Mouse (Mus musculus) neural tube, embryonic 11.5 days (tissue): Measurements from ENCODE around the gene Lrrc8b. TPM values are rescaled to one million over a fixed set of nuclear protein-coding genes. Genes with fewer than 3 reads are reported as not detected.
A peak's percentile ranks its signal among the peaks of the same experiment; 100 is the strongest.

Source experiments
- ATAC-seq: fragments of 200-750 bp; cut with Nextera tagmentation; 2 replicates; pipeline ENCODE4 v1.8.0; 2017; ENCODE audit warnings: moderate number of reproducible peaks, mild to moderate bottlenecking, moderate TSS enrichment, moderate library complexity; ENCODE audit not compliant: insufficient read depth, low FRiP score, low TSS enrichment
- DNase-seq: peaks from one replicate; pipeline ENCODE4 v3.0.0-alpha.2; 2015; ENCODE audit warnings: low spot score
- H3K27ac ChIP-seq: fragments of 300-500 bp; sonication (generic); 2 replicates; pipeline ENCODE4 v1.5.1; 2014; ENCODE audit warnings: low read depth, mild to moderate bottlenecking, low read length
- H3K27me3 ChIP-seq: fragments of 300-500 bp; sonication (generic); 2 replicates; pipeline ENCODE4 v1.6.1; 2014; ENCODE audit warnings: mild to moderate bottlenecking, low read length, mixed read lengths; ENCODE audit not compliant: control insufficient read depth, insufficient read depth
- H3K36me3 ChIP-seq: fragments of 300-500 bp; sonication (generic); 2 replicates; pipeline ENCODE4 v1.6.1; 2014; ENCODE audit warnings: mild to moderate bottlenecking, low read length, moderate library complexity, mixed read lengths; ENCODE audit not compliant: control insufficient read depth, insufficient read depth
- H3K4me1 ChIP-seq: fragments of 300-500 bp; sonication (generic); 2 replicates; pipeline ENCODE4 v1.6.1; 2014; ENCODE audit warnings: low read length, mixed read lengths; ENCODE audit not compliant: control insufficient read depth, insufficient read depth
- H3K4me2 ChIP-seq: fragments of 300-500 bp; sonication (generic); 2 replicates; pipeline ENCODE4 v1.6.1; 2014; ENCODE audit warnings: low read depth, mild to moderate bottlenecking, moderate library complexity
- H3K4me3 ChIP-seq: fragments of 300-500 bp; sonication (generic); 2 replicates; pipeline ENCODE4 v1.5.1; 2014; ENCODE audit warnings: low read depth, low read length
- H3K9ac ChIP-seq: fragments of 300-500 bp; sonication (generic); 2 replicates; pipeline ENCODE4 v1.6.1; 2014; ENCODE audit warnings: mild to moderate bottlenecking, low read length
- H3K9me3 ChIP-seq: fragments of 300-500 bp; sonication (generic); 2 replicates; pipeline ENCODE4 v1.6.1; 2016; ENCODE audit warnings: low read length; ENCODE audit not compliant: control insufficient read depth
- WGBS: fragments of 180-500 bp; shearing (Covaris S2); extraction: QIAGEN DNeasy Blood & Tissue Kit; methylation state at CpG from one replicate; pipeline ENCODE4 v1.1.7; 2014; 5-methylcytosine and 5-hydroxymethylcytosine counted together
- polyA plus RNA-seq: library from polyadenylated mRNA; unstranded; fragments of >200 nt; fragmentation: Nextera tagmentation; extraction: Ambion mirVana; gene quantifications from 2 replicates; pipeline ENCODE4 v1.2.1, GENCODE M21; 2014

Lrrc8b gene
- polyA plus RNA-seq, 1 experiment from 2014 or later, result 14.8 TPM

- Histone ChIP-seq H3K4me1 (no peaks in the 10 kb centered on the region), H3K9ac (no peak overlapping the region), H3K4me2 (no peak overlapping the region), H3K4me3 (no peak overlapping the region), H3K9me3 (no peaks in the 10 kb centered on the region), H3K27ac (no peak overlapping the region), H3K36me3 (no peaks in the 10 kb centered on the region), H3K27me3 (no peaks in the 10 kb centered on the region)
- 70% methylated on average over 3 of the region's 3 CpGs for WGBS
- DNase-seq (no peak), ATAC-seq (no peak)
Observed at GRCm38 (mm10) chr5:105516290-105516689, 100.7 kb downstream of the Lrrc8b start.

GRCm38 (mm10) chr5:105517992-105518625 is 102.5 kb downstream of the Lrrc8b start:
- WGBS, result 13% methylated on average over 7 of the region's 7 CpGs
- ATAC-seq (no peak; the same call in 1 of the 2 replicates), DNase-seq (no peak)
- H3K27ac ChIP-seq, result no peak overlapping the region
- 0 out of 2 replicates have a peak overlapping the region, but pooled peaks have one; percentile 85 for H3K9ac ChIP-seq
- no peaks in the 10 kb centered on the region for H3K9me3 ChIP-seq
- H3K4me1 ChIP-seq, result no peaks in the 10 kb centered on the region
- peak overlapping the region; percentile 77 for H3K4me3 ChIP-seq
- peak overlapping the region; percentile 90 for H3K4me2 ChIP-seq
- no peaks in the 10 kb centered on the region for H3K27me3 ChIP-seq
- H3K36me3 ChIP-seq, result no peaks in the 10 kb centered on the region

DNA sequence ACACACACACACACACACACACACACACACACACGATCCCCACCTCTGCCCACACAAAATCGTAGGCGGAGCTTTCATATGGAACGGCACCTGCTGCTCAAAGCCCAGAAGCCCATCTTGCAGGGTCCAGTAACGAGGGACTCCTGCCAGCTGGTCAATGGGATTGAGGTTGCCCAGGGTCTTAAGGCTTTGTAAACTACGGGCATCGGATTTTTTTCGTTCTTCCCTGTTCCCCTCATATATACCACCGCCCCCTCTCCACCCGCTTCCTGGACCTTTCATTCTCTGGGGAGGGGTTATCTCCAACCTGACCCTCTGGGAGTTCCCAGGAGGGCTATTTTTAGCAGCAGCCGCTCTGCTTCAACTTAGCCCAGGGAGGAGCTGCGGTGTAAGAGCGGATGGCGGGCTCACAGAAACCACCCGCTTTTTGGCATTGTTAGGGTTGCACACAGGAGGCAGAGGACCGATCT is 103.1 kb downstream of the Lrrc8b start:
- peak overlapping the region; percentile 44; the same call in 1 of the 2 replicates for H3K27ac ChIP-seq
- ATAC-seq (peak; percentile 49), DNase-seq (peak; percentile 34)

GRCm38 (mm10) chr5:105519096-105519975 is 103.8 kb downstream of the Lrrc8b start, which contains the start of gene Lrrc8c:
Lrrc8c (plus strand) TSS chr5:105519388.
- H3K4me1 ChIP-seq, result no peaks in the 10 kb centered on the region
- under 1% methylated on average over 92 of the region's 93 CpGs for WGBS
- DNase-seq (peak; percentile 88), ATAC-seq (peak; percentile 91)
- peak within 1 kb of the TSS; percentile 77 for H3K4me3 ChIP-seq
- H3K9me3 ChIP-seq, result no peaks in the 10 kb centered on the region
- no peaks in the 10 kb centered on the region for H3K36me3 ChIP-seq
- peak within 1 kb of the TSS; percentile 67 for H3K27ac ChIP-seq
- H3K9ac ChIP-seq, result peak within 1 kb of the TSS; percentile 85
- H3K27me3 ChIP-seq, result no peaks in the 10 kb centered on the region
- H3K4me2 ChIP-seq, result peak within 1 kb of the TSS; percentile 90

More for the DNA sequence above, 103.1 kb downstream of the Lrrc8b start:
- Histone ChIP-seq H3K4me1 (no peaks in the 10 kb centered on the region), H3K9ac (peak overlapping the region; percentile 85), H3K27me3 (no peaks in the 10 kb centered on the region), H3K36me3 (no peaks in the 10 kb centered on the region), H3K9me3 (no peaks in the 10 kb centered on the region), H3K4me3 (peak overlapping the region; percentile 77), H3K4me2 (peak overlapping the region; percentile 90)
- under 1% methylated on average over 16 of the region's 16 CpGs for WGBS

DNA sequence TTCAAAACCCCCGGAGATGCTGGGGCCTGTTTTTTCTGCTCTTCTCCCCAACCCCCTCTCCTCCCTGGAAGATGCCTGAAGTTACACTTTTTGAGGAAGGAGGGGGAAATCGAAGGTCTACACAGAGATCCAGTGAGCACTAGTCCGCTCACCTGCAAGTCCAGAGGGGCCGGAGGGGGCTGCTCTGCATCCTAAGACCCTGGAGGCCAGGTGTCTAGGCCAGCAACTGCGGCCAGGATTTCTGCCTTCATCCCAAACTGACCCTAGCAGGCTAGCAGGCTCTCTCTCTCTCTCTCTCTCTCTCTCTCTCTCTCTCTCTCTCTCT is 104.4 kb downstream of the Lrrc8b start:
- DNase-seq, result no peak
- Histone ChIP-seq H3K27me3 (no peaks in the 10 kb centered on the region), H3K9me3 (no peaks in the 10 kb centered on the region), H3K4me3 (peak overlapping the region; percentile 77), H3K36me3 (no peaks in the 10 kb centered on the region), H3K27ac (no peak overlapping the region), H3K9ac (peak overlapping the region; percentile 85), H3K4me1 (no peaks in the 10 kb centered on the region), H3K4me2 (peak overlapping the region; percentile 90)
- no peak for ATAC-seq
- 8% methylated on average over 5 of the region's 5 CpGs for WGBS

DNA sequence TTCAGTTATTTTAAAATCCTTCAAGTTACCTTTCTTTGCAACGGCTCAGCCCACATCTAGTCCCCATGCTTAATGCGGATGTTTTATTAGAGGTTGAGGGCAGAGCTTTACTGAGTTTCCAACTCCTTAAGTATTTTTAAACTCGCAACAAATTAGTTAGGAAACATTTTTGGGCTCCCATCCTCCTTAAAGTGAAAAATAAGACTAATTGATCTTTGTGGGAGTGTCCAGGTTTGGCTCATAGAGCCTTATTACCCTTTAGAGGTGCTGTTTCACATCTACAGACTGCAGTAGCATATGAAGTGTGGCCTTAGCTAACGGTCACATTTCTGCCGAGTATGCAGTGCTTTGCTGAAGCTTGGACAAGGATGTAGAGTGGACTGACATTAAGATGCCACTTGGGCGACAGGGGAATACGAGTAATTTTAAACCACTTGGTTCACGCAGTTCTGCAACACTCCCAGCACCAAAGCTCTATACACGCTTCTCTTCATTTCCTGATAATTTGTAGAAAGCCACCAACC is 104.9 kb downstream of the Lrrc8b start:
- DNase-seq, result no peak
- WGBS, result 71% methylated on average over 9 of the region's 9 CpGs
- H3K36me3 ChIP-seq, result no peaks in the 10 kb centered on the region
- H3K27me3 ChIP-seq, result no peaks in the 10 kb centered on the region
- no peak overlapping the region for H3K9ac ChIP-seq
- no peak for ATAC-seq
- H3K4me2 ChIP-seq, result peak overlapping the region; percentile 90
- no peaks in the 10 kb centered on the region for H3K9me3 ChIP-seq
- H3K4me3 ChIP-seq, result peak overlapping the region; percentile 77
- H3K27ac ChIP-seq, result no peak overlapping the region
- H3K4me1 ChIP-seq, result no peaks in the 10 kb centered on the region

DNA sequence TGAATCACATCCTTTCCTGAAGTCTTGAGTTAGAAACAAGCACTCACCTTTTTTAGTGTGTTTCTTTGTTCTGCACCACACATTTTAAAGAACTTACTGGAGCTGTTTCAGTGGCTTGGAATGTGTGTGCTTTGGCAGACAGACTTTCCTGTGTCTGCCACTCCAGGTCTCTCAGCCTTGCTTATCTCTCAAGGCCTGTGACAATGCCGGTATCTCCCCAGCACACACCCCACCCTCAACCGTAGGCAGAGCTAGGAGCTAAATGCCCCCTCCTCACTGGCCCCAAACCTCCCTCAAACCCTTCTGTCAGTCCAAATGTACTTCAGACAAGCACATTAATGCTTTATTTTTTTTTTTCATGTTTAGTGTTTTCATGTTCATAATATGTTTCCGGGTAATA is 107.9 kb downstream of the Lrrc8b start:
- H3K27me3 ChIP-seq, result no peaks in the 10 kb centered on the region
- no peak overlapping the region for H3K27ac ChIP-seq
- H3K9me3 ChIP-seq, result no peaks in the 10 kb centered on the region
- ATAC-seq (no peak), DNase-seq (no peak)
- H3K4me2 ChIP-seq, result no peak overlapping the region
- H3K36me3 ChIP-seq, result no peaks in the 10 kb centered on the region
- WGBS, result 91% methylated on average over 3 of the region's 3 CpGs
- no peaks in the 10 kb centered on the region for H3K4me1 ChIP-seq
- H3K4me3 ChIP-seq, result no peak overlapping the region
- H3K9ac ChIP-seq, result no peak overlapping the region

DNA sequence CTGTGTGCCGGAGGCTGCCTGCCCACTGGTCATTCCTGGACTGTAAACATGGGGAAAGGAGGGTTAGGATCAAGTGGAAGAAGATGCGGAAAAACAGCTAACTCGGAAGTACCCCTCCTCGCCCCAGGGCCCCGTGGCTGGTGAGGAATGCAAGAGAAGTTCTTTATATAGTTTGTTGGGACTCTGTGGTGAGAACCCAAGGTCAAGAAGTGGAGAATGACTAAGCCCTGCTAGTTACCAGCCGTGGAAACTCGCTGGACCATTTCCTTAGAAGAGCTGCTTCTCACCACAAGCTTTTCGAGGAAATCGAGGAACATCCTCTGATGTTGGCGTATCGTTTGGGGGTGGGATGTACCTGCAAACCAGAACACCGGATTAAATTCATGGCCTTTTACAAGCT is 109.4 kb downstream of the Lrrc8b start:
- H3K9ac ChIP-seq, result no peak overlapping the region
- no peaks in the 10 kb centered on the region for H3K9me3 ChIP-seq
- H3K4me1 ChIP-seq, result no peaks in the 10 kb centered on the region
- H3K36me3 ChIP-seq, result no peaks in the 10 kb centered on the region
- no peaks in the 10 kb centered on the region for H3K27me3 ChIP-seq
- no peak overlapping the region for H3K27ac ChIP-seq
- H3K4me3 ChIP-seq, result no peak overlapping the region
- DNase-seq (no peak), ATAC-seq (no peak)
- no peak overlapping the region for H3K4me2 ChIP-seq
- 93% methylated on average over 12 of the region's 12 CpGs for WGBS
